Mouse (Mus musculus) liver, embryonic 11.5 days (tissue): ENCODE measurements around the gene Rnf220. TPM values are rescaled to one million over a fixed set of nuclear protein-coding genes. Genes with fewer than 3 reads are reported as not detected.

Experiments
- ATAC-seq: fragments of 200-750 bp; cut with Nextera tagmentation; replicated peaks from 2 replicates; pipeline ENCODE4 v1.8.0; 2017; ENCODE audit warnings: moderate number of reproducible peaks, mild to moderate bottlenecking, moderate TSS enrichment, moderate library complexity; ENCODE audit not compliant: low FRiP score
- DNase-seq: peaks from one replicate; pipeline ENCODE4 v3.0.0-alpha.2; 2017; ENCODE audit warnings: low spot score
- H3K27ac ChIP-seq: fragments of 300-500 bp; sonication (generic); 2 replicates; pipeline ENCODE4 v1.5.1; 2014; ENCODE audit warnings: mild to moderate bottlenecking, low read depth, low read length, control low read depth
- H3K27me3 ChIP-seq: fragments of 300-500 bp; sonication (generic); replicated peaks from 2 replicates; pipeline ENCODE4 v1.6.1; 2014; ENCODE audit warnings: low read length, mixed read lengths; ENCODE audit not compliant: control insufficient read depth, insufficient read depth
- H3K36me3 ChIP-seq: fragments of 300-500 bp; sonication (generic); 2 replicates; pipeline ENCODE4 v1.6.1; 2014; ENCODE audit warnings: mild to moderate bottlenecking, low read length, moderate library complexity, mixed read lengths; ENCODE audit not compliant: control insufficient read depth, insufficient read depth
- H3K4me1 ChIP-seq: fragments of 300-500 bp; sonication (generic); replicated peaks from 2 replicates; pipeline ENCODE4 v1.6.1; 2014; ENCODE audit warnings: low read length, mixed read lengths; ENCODE audit not compliant: control insufficient read depth, insufficient read depth
- H3K4me2 ChIP-seq: fragments of 300-500 bp; sonication (generic); 2 replicates; pipeline ENCODE4 v1.6.1; 2014; ENCODE audit warnings: mild to moderate bottlenecking, control low read depth, moderate library complexity
- H3K4me3 ChIP-seq: fragments of 300-500 bp; sonication (generic); 2 replicates; pipeline ENCODE4 v1.5.1; 2014; ENCODE audit warnings: low read depth, low read length, control low read depth
- H3K9ac ChIP-seq: fragments of 300-500 bp; sonication (generic); 2 replicates; pipeline ENCODE4 v1.6.1; 2014; ENCODE audit warnings: low read depth, low read length, control low read depth
- H3K9me3 ChIP-seq: fragments of 300-500 bp; sonication (generic); 2 replicates; pipeline ENCODE4 v1.6.1; 2016; ENCODE audit warnings: low read length, inconsistent platforms, mixed read lengths; ENCODE audit not compliant: control insufficient read depth
- WGBS: fragments of 180-500 bp; shearing (Covaris S2); extraction: QIAGEN DNeasy Blood & Tissue Kit; methylation state at CpG from one replicate; pipeline ENCODE4 v1.1.7; 2014; 5-methylcytosine and 5-hydroxymethylcytosine counted together
- polyA plus RNA-seq: library from polyadenylated mRNA; unstranded; fragments of >200 nt; fragmentation: Nextera tagmentation; extraction: Ambion mirVana; gene quantifications from 2 replicates; pipeline ENCODE4 v1.2.1, GENCODE M21; 2014

The Rnf220 gene
- polyA plus RNA-seq, 1 experiment from 2014 or later = 70.9 TPM

DNA sequence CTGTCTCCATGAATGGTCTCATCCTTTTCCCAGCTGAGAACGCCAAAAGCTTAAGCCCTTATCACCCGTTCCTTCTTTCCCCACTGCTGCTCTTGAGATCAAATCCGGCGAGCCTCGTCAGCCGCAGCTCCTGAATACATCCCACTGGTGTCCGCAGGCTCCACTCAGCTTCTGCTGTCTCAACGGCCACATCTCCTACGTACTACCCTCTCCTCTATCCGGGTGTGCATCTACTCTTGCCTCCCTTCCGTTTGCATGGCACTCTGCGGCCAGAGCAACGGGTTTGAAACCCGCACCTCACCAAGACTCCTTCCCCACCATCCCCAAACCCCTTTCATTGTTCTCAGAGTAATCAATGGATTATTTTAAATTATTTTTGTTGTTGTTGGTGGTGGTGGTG, 58.8 kb downstream of the Rnf220 start:
- WGBS = 71% methylated on average over 14 of the region's 14 CpGs
- DNase-seq = no peak
- Histone ChIP-seq H3K36me3 (no peaks in the 10 kb centered on the region), H3K4me3 (no peak overlapping the region), H3K4me1 (no peaks in the 10 kb centered on the region), H3K9ac (no peak overlapping the region), H3K4me2 (no peak overlapping the region), H3K9me3 (no peaks in the 10 kb centered on the region), H3K27ac (no peak overlapping the region), H3K27me3 (no peaks in the 10 kb centered on the region; the same call in 1 of the 2 replicates)
- ATAC-seq = no peak

DNA sequence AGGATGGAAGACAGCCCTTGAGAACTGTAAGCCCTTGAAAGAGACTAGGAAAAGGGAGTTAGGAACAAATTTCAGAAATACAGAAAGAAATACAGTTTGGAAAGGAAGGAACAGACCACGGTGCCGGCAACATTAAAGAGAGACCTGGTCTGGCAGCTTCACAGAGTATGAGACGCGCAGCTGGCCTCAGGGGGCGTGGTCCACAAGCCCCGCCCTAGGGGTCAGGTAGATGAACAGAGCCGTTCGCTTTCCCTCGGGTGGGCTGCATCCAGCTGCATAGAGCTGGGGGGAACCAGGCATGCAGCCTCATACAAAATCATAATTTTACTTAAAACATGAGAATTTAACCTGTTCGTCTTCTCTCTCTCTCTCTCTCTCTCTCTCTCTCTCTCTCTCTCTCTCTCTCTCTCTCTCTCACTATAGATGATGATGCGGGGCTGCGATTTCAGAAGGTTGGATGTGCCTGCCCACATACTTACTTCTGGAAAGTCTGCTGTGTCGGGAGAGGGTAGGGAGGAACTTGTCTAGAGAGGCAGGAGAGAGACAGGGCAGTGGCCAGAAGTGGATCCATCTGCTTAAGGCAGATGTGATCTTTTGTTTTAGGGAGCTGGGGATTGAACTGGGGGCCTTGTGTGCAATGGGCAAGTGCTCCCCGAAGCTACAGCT, 59.7 kb downstream of the Rnf220 start:
- Histone ChIP-seq H3K4me2 (no peak overlapping the region), H3K4me1 (no peaks in the 10 kb centered on the region), H3K36me3 (no peaks in the 10 kb centered on the region), H3K27me3 (no peaks in the 10 kb centered on the region; the same call in 1 of the 2 replicates), H3K4me3 (no peak overlapping the region), H3K27ac (no peak overlapping the region), H3K9ac (no peak overlapping the region), H3K9me3 (no peaks in the 10 kb centered on the region)
- DNase-seq = no peak
- no peak for ATAC-seq
- WGBS = 36% methylated on average over 14 of the region's 14 CpGs

DNA sequence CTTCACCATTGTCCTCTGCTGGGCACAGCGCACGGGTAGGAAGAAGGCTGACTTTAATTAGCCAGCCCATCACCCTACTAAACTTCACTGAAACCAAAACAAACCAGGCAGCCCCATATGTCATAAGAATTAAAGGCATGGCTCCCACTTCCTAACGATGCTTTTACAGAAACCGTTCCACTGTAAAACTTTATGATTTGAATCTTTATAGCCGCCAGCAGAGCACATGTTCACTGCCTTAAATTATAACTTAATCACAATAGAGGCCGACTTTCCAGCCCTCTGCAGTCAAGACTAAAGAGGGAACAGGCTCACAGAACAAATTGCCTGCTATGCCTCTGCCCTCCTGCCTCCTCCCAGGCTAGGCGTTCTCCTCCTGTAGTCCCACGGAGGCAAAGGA, 62.5 kb downstream of the Rnf220 start:
- no peaks in the 10 kb centered on the region for H3K36me3 ChIP-seq
- H3K4me1 ChIP-seq = no peaks in the 10 kb centered on the region
- H3K27ac ChIP-seq = no peak overlapping the region
- no peaks in the 10 kb centered on the region for H3K9me3 ChIP-seq
- ATAC-seq = no peak
- H3K4me3 ChIP-seq = no peak overlapping the region
- no peak overlapping the region for H3K4me2 ChIP-seq
- no peak for DNase-seq
- H3K9ac ChIP-seq = no peak overlapping the region
- WGBS = 70% methylated on average over 8 of the region's 8 CpGs
- no peaks in the 10 kb centered on the region; the same call in 1 of the 2 replicates for H3K27me3 ChIP-seq

DNA sequence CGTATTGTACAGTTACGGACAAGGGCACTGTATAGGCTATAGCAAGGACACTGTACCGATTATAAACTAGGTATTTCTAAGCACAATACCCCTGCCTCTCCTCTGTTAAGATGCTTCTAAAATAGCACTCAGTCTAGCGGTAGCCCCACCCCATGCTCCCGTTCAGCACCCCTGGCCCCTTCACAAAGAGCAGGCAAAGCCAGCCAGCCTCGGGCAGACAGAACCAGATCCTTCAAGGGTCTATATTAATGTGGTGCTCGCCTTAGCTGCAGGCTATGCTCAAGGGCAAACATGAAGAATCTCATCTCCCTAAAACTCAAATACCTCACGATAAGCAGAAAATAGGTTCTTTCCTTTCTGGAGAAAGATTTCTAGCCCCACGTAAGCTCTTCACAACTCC, 67.2 kb downstream of the Rnf220 start:
- WGBS = 80% methylated on average over 9 of the region's 9 CpGs
- Histone ChIP-seq H3K4me2 (no peak overlapping the region), H3K27ac (no peak overlapping the region), H3K9me3 (no peaks in the 10 kb centered on the region), H3K36me3 (no peaks in the 10 kb centered on the region), H3K27me3 (no peaks in the 10 kb centered on the region), H3K9ac (no peak overlapping the region), H3K4me1 (peaks cover 9% of the 10 kb centered on the region), H3K4me3 (no peak overlapping the region)
- ATAC-seq = no peak
- DNase-seq = no peak

- no peak; the same call in 1 of the 2 replicates for ATAC-seq
- Histone ChIP-seq H3K9ac (no peak overlapping the region), H3K4me2 (peak overlapping the region; percentile 9; the same call in 1 of the 2 replicates), H3K4me3 (no peak overlapping the region), H3K9me3 (no peaks in the 10 kb centered on the region), H3K27me3 (no peaks in the 10 kb centered on the region), H3K36me3 (no peaks in the 10 kb centered on the region), H3K27ac (no peak overlapping the region), H3K4me1 (peaks cover 9% of the 10 kb centered on the region)
- 43% methylated on average over 12 of the region's 12 CpGs for WGBS
- DNase-seq = no peak
These were observed 69.3 kb downstream of the Rnf220 start for GRCm38 (mm10) chr4:117427540-117427939.

GRCm38 (mm10) chr4:117421077-117421476, 75.8 kb downstream of the Rnf220 start:
- 86% methylated on average over 7 of the region's 7 CpGs for WGBS

DNA sequence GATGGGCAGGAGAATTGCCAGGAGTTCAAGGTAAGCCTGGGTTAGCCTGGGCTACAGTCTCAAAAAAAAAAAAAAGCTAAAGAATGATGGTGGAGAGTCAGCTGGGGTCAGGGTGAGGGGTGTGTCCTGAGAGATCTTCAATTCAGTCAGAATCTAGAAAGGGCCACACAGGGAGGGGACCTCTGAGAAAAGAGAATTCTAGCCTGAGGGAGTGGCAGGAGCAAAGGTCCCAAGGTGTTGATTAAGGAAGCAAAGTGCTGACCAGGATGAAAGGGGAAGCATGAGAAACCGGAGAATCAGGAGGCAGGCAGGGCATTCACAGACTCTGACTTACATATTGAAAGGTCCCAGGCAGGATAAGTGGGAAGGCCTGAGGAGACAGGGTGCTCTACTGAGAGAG, 80.0 kb downstream of the Rnf220 start:
- no peak overlapping the region for H3K9ac ChIP-seq
- no peaks in the 10 kb centered on the region for H3K4me1 ChIP-seq
- H3K36me3 ChIP-seq = no peaks in the 10 kb centered on the region
- 53% methylated on average over 1 of the region's 1 CpGs for WGBS
- no peak overlapping the region for H3K4me3 ChIP-seq
- no peaks in the 10 kb centered on the region for H3K9me3 ChIP-seq
- no peak for ATAC-seq
- H3K4me2 ChIP-seq = no peak overlapping the region
- no peak overlapping the region for H3K27ac ChIP-seq
- no peaks in the 10 kb centered on the region for H3K27me3 ChIP-seq
- no peak for DNase-seq

More at GRCm38 (mm10) chr4:117421077-117421476, 75.8 kb downstream of the Rnf220 start:
- Histone ChIP-seq H3K4me3 (no peak overlapping the region), H3K9ac (no peak overlapping the region), H3K4me1 (no peaks in the 10 kb centered on the region), H3K27me3 (no peaks in the 10 kb centered on the region), H3K27ac (no peak overlapping the region), H3K4me2 (no peak overlapping the region), H3K9me3 (no peaks in the 10 kb centered on the region), H3K36me3 (no peaks in the 10 kb centered on the region)
- ATAC-seq (no peak), DNase-seq (no peak)

- H3K27ac ChIP-seq = no peak overlapping the region
- 33% methylated on average over 3 of the region's 3 CpGs for WGBS
These were observed 86.8 kb downstream of the Rnf220 start for GRCm38 (mm10) chr4:117410049-117410410.

More at GRCm38 (mm10) chr4:117410049-117410410, 86.8 kb downstream of the Rnf220 start:
- no peaks in the 10 kb centered on the region for H3K36me3 ChIP-seq
- no peak overlapping the region for H3K4me2 ChIP-seq
- no peaks in the 10 kb centered on the region for H3K27me3 ChIP-seq
- H3K9me3 ChIP-seq = no peaks in the 10 kb centered on the region
- H3K9ac ChIP-seq = no peak overlapping the region
- DNase-seq (no peak), ATAC-seq (no peak)
- H3K4me3 ChIP-seq = no peak overlapping the region
- no peaks in the 10 kb centered on the region for H3K4me1 ChIP-seq
